Mouse (Mus musculus) intestine, postnatal 0 days (tissue): ENCODE results near the gene Olfr765. TPM values are rescaled to one million over a fixed set of nuclear protein-coding genes. Genes with fewer than 3 reads are reported as not detected.
"Not testable (repeated sequence)": the region's sequence is repeated elsewhere in the genome, so short reads cannot be mapped to it uniquely, and the experiment has no call there.

ENCODE experiments used
- ATAC-seq: fragments of 200-750 bp; cut with Nextera tagmentation; 2 replicates; pipeline ENCODE4 v1.8.0; 2017; ENCODE audit warnings: mild to moderate bottlenecking, moderate TSS enrichment, moderate library complexity
- H3K27ac ChIP-seq: fragments of 300-500 bp; sonication (generic); 2 replicates; pipeline ENCODE4 v1.5.1; 2014; ENCODE audit warnings: mild to moderate bottlenecking, low read depth, low read length, moderate library complexity
- H3K27me3 ChIP-seq: fragments of 300-500 bp; sonication (generic); replicated peaks from 2 replicates; pipeline ENCODE4 v1.6.1; 2014; ENCODE audit warnings: low read length, mixed read lengths; ENCODE audit not compliant: control insufficient read depth, insufficient read depth
- H3K36me3 ChIP-seq: fragments of 300-500 bp; sonication (generic); 2 replicates; pipeline ENCODE4 v1.6.1; 2014; ENCODE audit warnings: mild to moderate bottlenecking, moderate library complexity; ENCODE audit not compliant: control insufficient read depth, insufficient read depth
- H3K4me1 ChIP-seq: fragments of 300-500 bp; sonication (generic); replicated peaks from 2 replicates; pipeline ENCODE4 v1.6.1; 2014; ENCODE audit warnings: antibody characterized with exemption, low read length, mixed read lengths; ENCODE audit not compliant: control insufficient read depth, insufficient read depth
- H3K4me2 ChIP-seq: fragments of 300-500 bp; sonication (generic); replicated peaks from 2 replicates; pipeline ENCODE4 v1.6.1; 2014; ENCODE audit warnings: low read depth, mild to moderate bottlenecking, moderate library complexity
- H3K4me3 ChIP-seq: fragments of 300-500 bp; sonication (generic); 2 replicates; pipeline ENCODE4 v1.5.1; 2014; ENCODE audit warnings: low read depth, low read length
- H3K9ac ChIP-seq: fragments of 300-500 bp; sonication (generic); 2 replicates; pipeline ENCODE4 v1.6.1; 2014; ENCODE audit warnings: mild to moderate bottlenecking, low read depth, low read length
- H3K9me3 ChIP-seq: fragments of 300-500 bp; sonication (generic); 2 replicates; pipeline ENCODE4 v1.6.1; 2016; ENCODE audit warnings: mixed run types; ENCODE audit not compliant: control insufficient read depth
- CTCF ChIP-seq: sonication (generic); IDR thresholded peaks from 2 replicates; pipeline ENCODE4 v1.5.1; 2016; ENCODE audit warnings: low read depth, mild to moderate bottlenecking, control low read depth, antibody characterized with exemption, moderate library complexity
- WGBS: fragments of 180-500 bp; shearing (Covaris S2); extraction: QIAGEN DNeasy Blood & Tissue Kit; methylation state at CpG from one replicate; pipeline ENCODE4 v1.1.7; 2014; 5-methylcytosine and 5-hydroxymethylcytosine counted together
- polyA plus RNA-seq: library from polyadenylated mRNA; unstranded; fragments of >200 nt; fragmentation: Nextera tagmentation; extraction: Ambion mirVana; gene quantifications from 2 replicates; pipeline ENCODE4 v1.2.1, GENCODE M21; 2015

The Olfr765 gene
- polyA plus RNA-seq, 1 experiment from 2014 or later = not detected

DNA sequence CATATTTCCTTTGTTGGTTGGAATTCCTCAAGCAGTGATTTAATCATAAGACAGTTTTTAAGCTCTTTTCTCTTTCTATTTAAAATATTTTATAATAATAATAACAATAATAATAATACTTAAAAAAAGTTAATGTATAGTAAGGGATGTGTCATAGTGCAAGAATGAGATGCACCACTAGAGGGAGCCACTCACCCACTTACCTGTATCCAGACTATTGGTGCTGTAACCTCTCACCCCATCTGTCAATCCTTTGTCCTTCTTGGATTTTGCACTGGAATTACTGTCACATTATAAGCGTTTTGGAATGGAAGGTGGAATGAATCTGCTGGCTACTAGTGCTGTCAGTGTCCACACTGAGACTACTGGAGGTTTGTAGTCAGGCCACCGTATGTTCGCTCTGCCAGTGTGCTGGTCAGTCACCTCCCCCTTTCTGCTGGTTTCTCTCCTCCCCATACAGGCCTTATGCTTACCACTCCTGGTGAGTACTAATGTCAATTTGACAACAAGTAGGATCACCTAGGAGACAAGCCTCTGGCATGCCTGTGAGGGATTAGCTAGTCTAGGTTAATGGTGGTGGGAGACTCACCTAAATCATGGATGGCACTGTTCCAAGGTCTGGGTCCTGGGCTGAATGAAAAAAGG, 23.7 kb downstream of the Olfr765 start:
- Histone ChIP-seq H3K27me3 (no peaks in the 10 kb centered on the region), H3K4me1 (no peaks in the 10 kb centered on the region), H3K9ac (no peak overlapping the region), H3K9me3 (no peaks in the 10 kb centered on the region), H3K4me2 (no peak overlapping the region), H3K36me3 (no peaks in the 10 kb centered on the region), H3K4me3 (no peak overlapping the region), H3K27ac (no peak overlapping the region)
- 63% methylated on average over 3 of the region's 3 CpGs for WGBS
- TF ChIP-seq CTCF = peak; percentile 85
- ATAC-seq = peak; percentile 45; the same call in 1 of the 2 replicates

DNA sequence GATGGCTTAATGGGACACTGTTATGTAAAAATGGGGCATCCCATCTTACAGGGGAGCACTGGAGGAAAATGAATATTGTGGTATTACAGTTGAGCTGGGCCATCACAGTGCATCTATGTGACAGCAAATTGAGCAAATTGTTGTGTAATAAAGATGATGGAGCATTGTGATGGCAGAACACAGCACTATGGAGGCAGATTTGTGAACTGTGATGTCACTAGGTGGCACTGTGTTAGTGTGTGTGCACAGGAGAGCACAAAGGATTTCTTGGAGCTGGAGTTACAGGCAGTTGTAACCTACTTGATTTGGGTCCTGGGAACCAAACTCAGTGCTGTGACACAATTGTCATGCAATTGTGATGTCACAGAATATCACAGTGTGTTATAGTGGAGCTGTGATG, 26.5 kb downstream of the Olfr765 start:
- Histone ChIP-seq H3K4me1 (no peaks in the 10 kb centered on the region), H3K4me2 (no peak overlapping the region), H3K36me3 (no peaks in the 10 kb centered on the region), H3K9ac (no peak overlapping the region), H3K27me3 (no peaks in the 10 kb centered on the region), H3K27ac (no peak overlapping the region), H3K9me3 (no peaks in the 10 kb centered on the region), H3K4me3 (no peak overlapping the region)
- no peak for ATAC-seq
- peak; percentile 43 for TF ChIP-seq CTCF

DNA sequence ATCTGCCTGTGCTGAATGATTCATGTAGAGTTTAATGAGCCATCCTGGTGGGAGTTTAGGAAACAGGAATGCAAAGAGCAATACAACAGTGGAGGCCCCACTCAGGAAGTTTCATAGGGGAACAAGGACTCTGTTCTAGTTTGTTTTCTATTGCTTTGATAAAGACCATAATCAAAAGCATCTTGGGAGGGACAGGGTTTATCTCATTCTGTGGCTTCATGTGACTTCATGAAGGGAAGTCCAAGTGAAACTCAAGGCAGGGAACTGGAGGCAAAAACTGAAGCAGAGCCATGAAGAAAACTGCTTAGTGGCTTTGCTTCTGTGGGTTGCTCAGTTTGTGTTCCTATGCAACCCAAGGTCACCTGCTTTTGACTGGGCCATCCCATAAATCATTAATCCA, 35.3 kb downstream of the Olfr765 start:
- Histone ChIP-seq H3K9me3 (no peaks in the 10 kb centered on the region), H3K27ac (no peak overlapping the region), H3K4me2 (no peak overlapping the region), H3K36me3 (no peaks in the 10 kb centered on the region), H3K4me3 (no peak overlapping the region), H3K9ac (no peak overlapping the region), H3K4me1 (no peaks in the 10 kb centered on the region), H3K27me3 (no peaks in the 10 kb centered on the region)
- no peak for ATAC-seq
- no peak for TF ChIP-seq CTCF

DNA sequence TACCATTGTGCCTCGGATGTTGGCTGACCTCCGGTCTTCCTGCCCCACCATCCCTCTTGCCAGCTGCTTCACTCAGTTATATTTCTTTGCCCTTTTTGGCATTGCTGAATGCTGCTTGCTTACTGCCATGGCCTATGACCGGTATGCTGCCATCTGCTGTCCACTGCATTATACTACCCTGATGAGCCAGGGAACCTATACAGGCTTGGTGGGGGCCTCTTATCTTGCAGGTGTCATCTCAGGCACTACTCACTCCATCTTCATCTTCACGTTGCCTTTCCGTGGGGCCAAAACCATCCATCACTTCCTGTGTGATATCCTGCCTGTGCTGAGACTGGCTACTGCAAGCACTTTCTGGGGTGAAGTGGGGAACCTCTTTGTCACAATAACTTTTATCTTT, 38.3 kb downstream of the Olfr765 start:
- not testable (repeated sequence) for H3K4me1 ChIP-seq, H3K36me3 ChIP-seq, ATAC-seq, H3K9ac ChIP-seq, H3K9me3 ChIP-seq, H3K4me2 ChIP-seq, H3K27ac ChIP-seq, H3K4me3 ChIP-seq, H3K27me3 ChIP-seq
- 50% methylated on average over 1 of the region's 5 CpGs for WGBS

DNA sequence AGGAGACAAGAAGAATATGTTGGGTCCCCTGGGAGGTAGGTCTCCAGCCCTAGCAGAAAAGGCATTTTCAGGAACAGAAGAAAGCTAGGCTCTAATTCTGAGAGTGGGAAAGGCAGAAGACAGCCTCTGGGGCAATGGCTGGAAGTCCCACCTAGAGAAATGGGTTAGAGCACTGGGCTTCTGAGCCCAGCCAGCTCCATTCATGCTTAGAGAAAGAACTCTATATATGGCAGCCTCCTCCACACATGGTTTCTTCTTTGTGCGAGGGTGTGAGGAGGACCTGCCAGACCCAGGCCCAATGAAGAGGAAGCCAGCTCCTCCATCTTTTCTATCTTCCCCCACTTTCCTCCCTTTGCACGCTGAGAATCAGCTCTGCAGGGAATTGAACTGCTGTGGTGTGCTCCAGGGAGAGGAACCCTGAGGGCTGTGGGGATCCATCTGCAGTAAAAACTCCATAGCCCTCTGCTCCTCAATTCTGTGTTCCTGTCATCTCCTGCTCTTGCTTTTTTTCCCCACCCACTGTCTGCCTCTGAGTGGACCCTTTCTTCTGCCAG, 39.4 kb downstream of the Olfr765 start, which contains the start of gene Olfr763:
Gene Olfr763, plus strand, starts transcription at position 504 of the 554 bp plus-strand sequence.
- ATAC-seq = no peak
- WGBS = 72% methylated on average over 2 of the region's 2 CpGs
- H3K4me1 ChIP-seq = no peaks in the 10 kb centered on the region
- no peaks in the 10 kb centered on the region for H3K36me3 ChIP-seq
- no peak within 1 kb of the TSS for H3K27ac ChIP-seq
- no peaks in the 10 kb centered on the region for H3K9me3 ChIP-seq
- H3K4me3 ChIP-seq = no peak within 1 kb of the TSS
- TF ChIP-seq CTCF = no peak
- no peaks in the 10 kb centered on the region for H3K27me3 ChIP-seq
- H3K9ac ChIP-seq = no peak within 1 kb of the TSS
- no peak within 1 kb of the TSS for H3K4me2 ChIP-seq

DNA sequence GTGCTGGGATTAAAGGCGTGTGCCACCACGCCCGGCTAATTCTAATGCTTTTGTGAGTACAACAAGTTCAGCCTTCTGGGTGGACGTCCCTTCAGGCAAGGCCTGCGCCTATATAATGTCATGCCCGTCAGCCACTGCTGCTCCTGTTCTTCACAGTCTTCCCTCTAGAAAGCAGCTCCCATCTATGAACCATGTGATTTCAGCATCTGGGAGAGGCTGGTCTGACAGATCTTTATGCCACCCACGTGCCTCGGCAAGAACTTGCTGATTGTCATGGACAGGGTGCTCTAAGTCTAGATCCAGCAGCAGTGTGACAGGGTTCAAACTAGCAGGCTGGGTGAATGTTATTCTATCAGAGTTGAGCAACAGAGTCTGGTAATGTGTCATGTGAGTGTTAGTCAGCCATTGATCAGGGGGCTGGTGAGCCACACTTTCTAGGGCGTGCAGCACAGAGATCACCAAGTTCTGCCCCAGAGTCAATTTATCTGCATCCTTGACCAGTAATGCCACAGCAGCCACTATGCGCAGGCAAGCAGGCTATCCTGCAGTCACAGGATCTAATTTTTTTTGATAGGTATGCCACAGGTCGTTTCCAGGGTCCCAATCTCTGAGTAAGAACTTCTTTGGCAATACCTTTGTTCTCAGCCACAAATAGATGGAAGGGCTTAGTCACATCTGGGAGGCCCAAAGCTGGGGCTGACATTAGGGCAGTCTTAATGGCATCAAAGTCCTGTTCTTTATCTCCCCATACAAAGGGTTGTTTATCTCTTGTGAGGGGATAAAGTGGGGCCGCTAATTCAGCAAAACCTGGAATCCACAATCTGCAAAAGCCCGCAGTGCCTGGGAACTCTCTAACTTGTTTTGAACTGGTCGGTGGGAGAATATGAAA, 45.5 kb downstream of the Olfr765 start:
- peak; percentile 97 for ATAC-seq
- H3K36me3 ChIP-seq = no peaks in the 10 kb centered on the region
- no peaks in the 10 kb centered on the region for H3K4me1 ChIP-seq
- no peaks in the 10 kb centered on the region for H3K27me3 ChIP-seq
- WGBS = 47% methylated on average over 14 of the region's 14 CpGs
- peak overlapping the region; percentile 67 for H3K27ac ChIP-seq
- H3K9me3 ChIP-seq = no peaks in the 10 kb centered on the region
- TF ChIP-seq CTCF = no peak
- no peak overlapping the region for H3K4me2 ChIP-seq
- H3K9ac ChIP-seq = no peak overlapping the region
- no peak overlapping the region for H3K4me3 ChIP-seq
